Mouse (Mus musculus): ENCODE data around the gene Camk2d.

Gene Camk2d

DNA sequence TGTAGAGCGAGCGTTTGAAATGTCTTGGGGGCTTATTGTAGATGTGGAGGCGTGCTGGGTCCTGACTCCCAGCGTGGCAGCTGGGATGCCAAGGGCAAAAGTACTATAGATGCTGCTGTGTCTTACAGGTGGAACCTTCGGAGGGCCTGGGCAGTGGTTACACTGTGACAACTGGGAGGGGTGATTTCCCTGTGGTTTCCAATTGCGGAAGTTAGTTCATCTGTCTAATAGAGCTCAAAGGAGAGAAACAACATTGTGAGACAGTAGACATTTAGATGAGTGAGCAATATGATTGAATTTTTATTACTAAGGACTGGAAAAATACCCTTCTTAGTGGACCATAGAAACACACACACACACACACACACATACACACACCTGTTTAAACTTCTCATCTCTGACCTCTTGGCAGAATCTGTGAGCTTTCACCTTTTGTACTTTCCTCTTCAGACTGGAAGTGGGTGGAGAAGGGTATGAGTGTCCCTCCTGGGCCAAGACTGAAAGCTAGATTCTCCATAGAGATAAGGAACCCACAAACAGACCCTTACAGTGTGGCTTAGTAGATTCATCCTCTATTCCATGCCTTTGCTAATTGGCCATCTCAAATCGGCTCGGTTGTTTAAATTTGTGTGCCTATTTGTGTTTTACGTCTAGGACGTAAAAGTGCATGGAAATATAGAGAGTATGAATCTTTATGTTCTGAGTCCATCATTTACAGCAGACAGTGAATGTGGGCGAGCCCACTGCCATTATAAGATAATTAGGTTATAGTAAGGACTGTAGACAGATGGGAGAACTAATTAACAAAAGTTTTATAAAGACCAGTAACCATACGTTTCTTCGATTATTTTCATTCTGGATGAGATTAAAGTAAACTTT lies 94.8 kb downstream of the Camk2d start:
- peak; percentile 57 for DNase-seq (ENCODE audit: low read depth, low spot score)

DNA sequence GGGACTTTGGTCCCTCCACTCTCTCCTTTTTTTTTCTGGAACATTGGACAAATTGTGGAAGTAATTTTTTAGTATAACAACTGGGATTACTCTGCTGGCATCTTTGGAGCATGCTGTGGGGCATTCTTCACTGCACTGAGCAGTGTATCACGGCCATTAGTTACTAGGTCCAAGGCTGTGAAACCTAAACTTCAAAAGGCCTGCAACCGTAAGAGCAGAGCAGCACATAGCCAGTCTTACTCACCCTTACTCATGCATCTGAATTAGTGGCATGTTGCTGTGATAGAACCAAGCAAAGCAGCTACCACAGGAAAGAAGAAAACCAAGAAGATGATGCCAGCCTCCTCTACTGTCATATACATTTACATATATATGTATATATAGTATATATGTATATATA lies 95.5 kb downstream of the Camk2d start:
- DNase-seq (ENCODE audit: low read depth, low spot score), result no peak

DNA sequence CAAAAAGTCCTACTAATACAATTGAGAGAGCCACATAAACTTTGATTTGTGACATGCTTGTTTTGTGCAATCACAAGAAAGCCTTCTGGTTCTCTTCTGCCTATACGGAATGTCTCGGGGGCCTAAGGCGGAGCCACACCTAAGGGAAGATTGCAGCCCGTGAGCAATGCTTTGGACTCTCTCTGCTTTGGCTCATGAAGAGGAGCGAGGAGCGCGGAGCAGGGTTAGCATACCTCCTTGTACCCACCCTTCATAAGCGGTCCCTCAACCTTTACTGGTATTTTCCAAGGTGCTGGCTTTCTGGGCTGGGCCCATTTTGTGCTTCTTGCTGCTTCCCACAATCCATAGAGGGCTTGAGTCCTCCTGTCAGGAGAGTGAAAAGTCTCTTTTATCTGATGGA lies 96.7 kb downstream of the Camk2d start:
- no peak for DNase-seq (ENCODE audit: low read depth, low spot score)

DNA sequence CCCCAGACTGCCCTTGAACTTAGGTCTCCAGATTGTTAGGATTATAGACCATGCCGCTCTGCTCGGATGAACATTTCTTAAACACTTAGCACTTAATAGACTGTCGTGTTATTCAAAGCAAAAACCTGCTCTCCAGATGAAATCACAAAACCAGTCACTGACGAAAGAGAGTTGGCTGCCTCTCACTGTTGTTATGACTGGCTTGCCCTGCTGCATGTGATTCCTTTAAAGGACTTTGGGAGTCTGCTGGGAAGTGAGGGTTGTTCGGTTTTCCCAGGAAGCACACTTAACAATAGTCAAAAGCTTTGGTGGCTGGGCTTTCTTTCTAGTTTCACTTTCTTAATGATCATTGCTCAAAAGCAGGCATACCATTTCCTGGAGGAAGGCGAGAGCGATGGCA lies 97.2 kb downstream of the Camk2d start:
- peak; percentile 50 for DNase-seq (ENCODE audit: low read depth, low spot score)

DNA sequence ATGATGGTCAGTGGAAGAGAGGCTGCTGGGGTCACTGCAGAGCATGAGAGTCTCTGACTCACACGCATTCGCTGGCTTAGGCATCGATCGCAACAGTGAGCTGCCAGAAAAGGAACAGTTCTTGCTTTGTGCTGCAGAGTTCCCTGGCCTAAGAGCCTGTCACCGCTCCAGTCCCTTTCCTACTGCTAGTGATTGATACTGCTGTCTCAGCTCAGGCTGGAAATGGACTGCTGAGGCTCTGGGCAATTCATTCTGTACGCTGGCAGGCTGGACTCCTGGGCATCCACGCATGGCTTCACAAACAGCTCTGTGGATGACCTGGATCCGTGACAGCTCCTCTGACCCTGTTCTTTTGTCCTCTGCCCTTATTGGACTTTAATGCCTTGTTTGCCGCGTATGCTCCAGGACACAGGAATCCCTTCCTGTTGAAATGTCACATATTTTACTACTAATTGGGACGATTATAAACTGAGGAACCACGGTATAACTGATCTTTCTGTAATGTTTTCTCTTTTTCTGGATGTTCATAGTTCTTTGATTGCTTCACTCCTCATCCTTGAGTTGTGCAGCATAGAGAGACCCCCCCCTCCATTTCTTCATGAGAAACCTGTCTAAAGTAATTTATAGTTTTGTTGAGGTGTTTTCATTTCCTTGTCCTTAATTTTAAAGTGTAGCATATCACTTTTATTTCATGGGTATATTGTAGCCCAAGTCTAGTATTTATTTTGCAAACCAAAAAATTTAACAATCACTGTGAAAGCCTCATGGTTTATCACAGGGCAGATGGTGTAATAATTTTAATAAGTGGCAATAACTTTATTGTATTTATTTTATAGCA lies 99.6 kb downstream of the Camk2d start:
- no peak for DNase-seq (ENCODE audit: low read depth, low spot score)

DNA sequence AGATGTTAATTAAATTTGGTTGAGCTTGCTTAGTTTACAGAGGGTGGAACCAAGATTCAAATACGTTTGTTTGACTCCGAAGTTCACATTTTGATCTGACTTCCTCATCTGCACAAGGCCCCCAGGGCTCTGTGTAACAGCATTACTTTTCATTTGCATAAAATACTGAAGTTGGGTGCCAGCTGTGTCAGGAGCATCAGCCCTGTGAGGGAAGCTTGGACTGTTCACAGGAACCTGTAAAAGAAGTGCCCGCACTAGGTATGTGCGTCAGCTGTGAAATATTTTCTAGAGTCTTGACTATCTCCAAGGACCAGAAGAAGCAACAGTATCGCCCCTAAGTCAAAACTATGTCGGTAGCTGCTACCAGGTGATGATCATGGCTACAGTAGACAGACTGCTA lies 100.5 kb downstream of the Camk2d start:
- no peak for DNase-seq (ENCODE audit: low read depth, low spot score)

DNA sequence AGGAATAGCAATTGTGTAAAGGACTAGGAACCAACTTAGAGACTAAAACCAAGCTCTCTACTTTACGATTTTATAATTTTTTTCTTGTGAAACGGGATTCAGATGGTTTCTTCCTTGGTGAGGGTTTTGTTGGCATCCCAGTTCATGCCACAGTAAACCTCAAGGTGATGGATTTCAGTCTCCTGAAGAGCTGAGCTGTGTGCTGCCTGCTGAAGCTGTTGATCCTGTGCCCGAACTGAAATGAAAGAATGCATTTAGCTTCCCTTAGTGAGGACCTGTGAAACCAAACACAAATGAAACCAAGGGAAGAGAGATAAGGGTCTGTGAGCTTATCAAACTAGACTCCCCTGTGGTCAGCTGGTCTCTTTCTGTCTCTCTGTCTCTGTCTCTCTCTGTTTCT lies 103.6 kb downstream of the Camk2d start:
- DNase-seq (ENCODE audit: low read depth, low spot score), result no peak

DNA sequence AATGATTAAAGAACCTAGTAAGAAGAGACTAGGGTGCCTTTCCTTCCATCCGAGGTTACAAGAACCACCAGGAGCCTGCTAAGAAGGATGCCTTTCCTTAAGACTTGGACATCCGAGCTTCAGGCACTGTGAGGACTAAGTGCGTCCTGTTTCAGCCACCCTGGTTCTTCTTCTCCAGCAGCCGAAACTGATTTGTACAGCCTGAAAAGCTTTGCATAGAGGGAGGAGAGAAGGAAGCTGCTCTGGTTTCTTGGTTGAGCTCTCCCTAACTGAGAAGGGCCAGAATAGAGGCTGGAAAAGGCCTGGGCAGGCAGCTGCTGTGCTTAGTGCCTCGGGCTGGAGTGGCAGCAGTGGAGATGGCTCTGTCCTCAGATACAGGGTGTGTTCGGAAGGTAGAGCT lies 105.0 kb downstream of the Camk2d start:
- no peak for DNase-seq (ENCODE audit: low read depth, low spot score)

DNA sequence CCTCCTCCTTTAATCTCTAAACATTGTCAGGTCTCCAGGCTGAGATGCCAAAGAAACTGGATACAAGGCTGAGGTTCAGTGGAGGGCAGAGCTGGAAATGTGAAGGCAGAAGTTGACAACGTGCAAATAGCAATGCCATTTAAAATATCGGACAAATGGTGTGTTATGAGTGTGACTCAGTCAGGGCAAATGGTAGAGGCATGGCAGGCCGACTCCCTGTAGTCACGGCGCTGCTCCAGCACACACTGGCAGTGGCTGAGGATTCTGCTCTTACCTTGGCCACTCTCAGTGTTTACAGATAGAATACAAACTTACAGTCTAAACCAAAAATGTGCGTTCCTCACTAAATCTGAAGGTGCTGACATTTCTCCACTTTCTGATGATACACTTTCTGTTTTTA lies 105.5 kb downstream of the Camk2d start:
- no peak for DNase-seq (ENCODE audit: low read depth, low spot score)

DNA sequence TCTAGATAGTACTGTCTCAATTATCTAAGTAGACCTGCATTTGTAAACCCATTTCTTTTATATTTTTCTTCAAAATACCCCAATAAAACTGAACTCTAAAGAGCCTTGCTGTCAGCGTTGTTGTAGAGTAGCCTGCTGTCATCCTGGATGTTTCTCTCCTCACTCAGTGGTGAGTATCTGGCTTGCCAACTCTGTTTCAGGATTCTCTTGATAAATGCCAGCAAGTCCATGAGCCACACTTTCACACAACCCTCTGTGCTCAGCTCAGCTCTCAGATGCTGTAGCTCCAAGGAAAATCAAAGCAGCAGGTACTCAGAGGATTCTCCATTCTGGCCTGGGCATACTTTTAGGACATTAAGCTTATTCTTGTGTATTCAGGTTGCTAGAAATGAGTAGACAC lies 109.4 kb downstream of the Camk2d start:
- no peak for DNase-seq (ENCODE audit: low read depth, low spot score)

DNA sequence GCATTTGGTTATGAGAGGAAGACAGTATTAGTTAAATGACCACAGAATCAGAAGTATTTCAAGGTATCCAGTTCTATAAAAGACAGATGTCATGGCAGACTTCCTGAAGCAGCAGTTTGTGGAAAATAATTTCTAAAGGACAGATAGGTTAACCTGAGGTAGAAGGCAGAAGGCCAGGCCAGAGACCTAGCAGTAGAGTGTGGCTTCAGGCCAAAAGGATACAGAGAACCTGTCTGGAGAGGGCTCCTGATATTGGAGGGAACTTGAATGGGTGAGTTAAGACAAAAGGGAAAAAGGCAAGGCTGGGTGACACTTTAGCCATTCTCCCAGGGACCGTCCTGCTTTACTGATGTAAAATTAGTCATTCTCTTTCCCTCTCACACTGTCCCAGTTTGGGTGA lies 118.2 kb downstream of the Camk2d start:
- no peak for DNase-seq (ENCODE audit: low read depth, low spot score)

DNA sequence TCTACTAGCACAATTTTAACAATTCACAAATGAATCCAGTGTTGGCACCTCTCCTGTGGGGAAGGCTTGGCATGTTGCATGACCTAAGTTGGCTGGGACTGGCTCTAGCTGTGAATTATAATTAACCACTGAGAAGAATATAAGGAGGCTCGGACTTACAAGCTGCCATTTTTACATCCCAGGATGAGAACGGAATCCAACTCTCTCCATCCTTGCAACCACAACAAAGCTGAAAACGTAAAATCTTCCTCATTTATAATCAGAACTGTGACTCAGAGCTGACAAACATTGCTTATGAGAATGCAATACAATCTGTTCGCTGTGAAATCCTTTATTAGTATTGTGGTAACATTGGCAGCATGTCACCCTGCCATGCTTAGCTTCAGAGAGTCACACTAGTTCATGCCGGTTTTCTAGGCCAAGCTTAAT lies 126.9 kb downstream of the Camk2d start:
- DNase-seq (ENCODE audit: low read depth, low spot score), result no peak

DNA sequence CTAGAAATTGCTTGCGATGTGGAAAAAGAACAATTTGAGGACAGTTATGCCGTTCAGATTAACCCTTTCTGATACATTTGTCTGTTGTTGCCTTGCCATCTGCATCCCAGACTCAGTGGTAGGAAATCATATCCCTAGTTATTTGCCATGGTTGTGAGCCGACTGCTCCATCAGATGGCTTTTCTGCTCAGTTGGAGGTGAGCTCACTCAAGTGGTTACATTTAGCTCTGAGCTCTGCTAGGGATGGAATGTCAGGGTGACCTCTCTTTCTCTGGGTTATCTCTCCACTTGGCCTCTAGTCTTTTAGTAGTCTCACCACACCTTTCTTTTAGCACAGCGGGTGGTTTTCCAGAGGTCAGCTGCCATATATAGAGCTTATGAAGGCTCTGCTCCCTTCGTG lies 127.4 kb downstream of the Camk2d start:
- DNase-seq (ENCODE audit: low read depth, low spot score), result no peak

DNA sequence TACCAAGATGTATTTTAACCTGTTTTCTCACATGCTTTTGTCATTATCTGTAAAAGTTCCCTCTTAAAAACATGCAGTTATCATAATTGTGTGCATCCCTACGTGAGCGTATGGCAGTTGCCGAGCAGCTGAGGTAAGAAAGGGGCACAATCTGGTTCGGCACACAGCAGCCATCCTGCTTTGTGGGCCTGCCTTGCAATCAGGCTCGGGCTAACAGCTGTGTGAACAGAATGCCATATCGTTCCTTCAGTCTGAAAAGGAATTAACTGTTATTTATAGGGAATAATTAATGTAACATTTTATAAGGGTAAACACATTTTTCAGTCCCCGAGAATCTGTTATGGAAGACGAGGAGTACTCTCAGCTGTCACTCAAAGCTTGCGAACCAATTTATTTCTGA lies 129.5 kb downstream of the Camk2d start:
- DNase-seq (ENCODE audit: low read depth, low spot score), result no peak

DNA sequence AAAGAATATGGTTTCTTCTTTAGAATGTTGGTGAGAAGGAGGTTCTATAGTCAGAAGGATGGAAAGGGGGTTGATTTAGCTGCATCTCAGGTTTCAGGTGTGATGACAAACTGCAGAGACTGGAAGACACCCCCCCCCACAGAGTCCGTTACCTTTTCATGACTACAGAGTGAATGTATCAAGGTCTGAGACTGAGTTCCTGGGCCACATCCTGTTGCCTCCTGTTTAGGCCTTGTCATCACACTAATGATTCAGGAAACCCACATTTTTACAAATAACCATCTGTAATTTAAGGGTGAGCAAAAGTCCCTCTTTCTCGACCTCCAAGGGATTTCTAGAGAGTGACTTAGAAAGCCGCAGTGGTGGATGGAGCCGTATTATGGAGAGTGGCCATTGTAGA lies 131.3 kb downstream of the Camk2d start:
- DNase-seq (ENCODE audit: low read depth, low spot score), result peak; percentile 19

DNA sequence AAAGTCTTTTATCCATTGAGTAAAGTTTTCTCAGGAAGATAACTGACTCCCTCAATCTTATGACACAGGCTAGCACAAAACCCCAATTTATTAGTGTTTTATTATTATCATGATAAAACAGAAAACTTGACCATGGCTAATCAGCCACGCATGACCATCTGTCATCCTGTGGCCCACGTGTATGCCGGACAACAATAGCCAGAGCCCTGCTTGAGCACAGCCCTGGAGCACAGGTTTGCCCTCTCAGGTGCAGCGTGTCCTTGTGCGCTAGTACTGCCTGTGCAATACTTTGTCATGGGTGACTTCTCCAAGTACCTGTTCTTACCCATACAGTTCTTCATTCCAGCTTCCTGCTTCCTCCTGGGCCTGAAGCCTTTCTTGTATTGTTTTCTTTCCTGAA lies 134.3 kb downstream of the Camk2d start:
- DNase-seq (ENCODE audit: low read depth, low spot score), result no peak

DNA sequence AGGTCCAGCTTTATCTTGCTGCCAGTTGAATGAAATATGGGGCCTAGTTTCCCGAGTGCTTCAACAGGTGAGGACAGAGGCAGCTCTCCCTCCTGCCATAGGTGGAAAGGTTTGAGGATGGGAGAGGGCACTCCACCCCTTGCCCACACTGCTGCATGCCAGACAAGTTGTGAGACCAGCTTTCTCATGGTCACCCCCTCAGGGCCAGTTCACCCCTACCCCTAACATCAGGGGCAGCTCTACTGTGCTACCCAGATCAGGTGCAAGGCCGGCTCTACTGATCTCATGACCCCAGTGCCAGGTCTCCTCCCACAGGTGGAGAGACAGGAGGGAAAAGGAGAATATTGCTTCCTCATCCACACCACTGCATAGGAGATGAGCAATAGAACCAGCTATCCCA lies 136.2 kb downstream of the Camk2d start:
- no peak for DNase-seq (ENCODE audit: low read depth, low spot score)

DNA sequence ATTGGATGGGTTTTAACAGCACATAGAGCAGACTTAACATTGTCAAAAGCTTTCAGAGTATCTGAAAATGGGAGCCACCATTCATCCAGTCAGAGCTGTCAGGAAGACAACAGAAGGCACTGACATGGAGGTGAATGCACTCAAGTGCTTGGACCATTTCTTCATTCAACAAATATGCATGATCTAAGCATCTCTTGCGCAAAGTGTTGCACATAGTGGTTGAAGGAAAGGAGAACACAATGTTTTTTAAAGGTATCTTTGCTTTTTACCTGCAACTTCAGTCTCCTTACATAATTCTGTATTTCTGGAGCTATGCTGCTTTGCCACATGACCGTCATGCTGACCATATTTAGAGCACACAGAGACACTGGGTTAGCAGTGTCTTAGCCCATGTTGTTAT lies 138.4 kb downstream of the Camk2d start:
- no peak for DNase-seq (ENCODE audit: low read depth, low spot score)

DNA sequence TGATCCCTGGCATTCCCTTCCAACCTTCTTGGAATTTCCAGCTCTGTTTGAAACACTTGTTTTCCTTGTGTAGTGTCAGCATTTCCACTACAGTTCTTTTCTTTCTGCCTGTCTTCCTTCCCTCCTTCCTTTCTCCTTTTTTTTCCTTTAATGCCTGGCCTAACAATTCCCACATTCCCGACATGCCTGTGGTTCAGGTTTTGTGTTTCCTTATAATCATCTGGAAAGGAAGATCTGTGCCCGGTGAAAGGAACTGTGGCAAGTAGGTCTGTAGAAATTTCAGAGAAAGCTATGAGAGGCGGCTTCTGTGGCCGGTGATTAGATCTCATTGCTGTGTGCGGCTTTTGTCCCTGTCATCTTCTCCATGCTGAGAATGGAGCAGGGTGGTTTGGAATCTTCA lies 139.1 kb downstream of the Camk2d start:
- no peak for DNase-seq (ENCODE audit: low read depth, low spot score)

DNA sequence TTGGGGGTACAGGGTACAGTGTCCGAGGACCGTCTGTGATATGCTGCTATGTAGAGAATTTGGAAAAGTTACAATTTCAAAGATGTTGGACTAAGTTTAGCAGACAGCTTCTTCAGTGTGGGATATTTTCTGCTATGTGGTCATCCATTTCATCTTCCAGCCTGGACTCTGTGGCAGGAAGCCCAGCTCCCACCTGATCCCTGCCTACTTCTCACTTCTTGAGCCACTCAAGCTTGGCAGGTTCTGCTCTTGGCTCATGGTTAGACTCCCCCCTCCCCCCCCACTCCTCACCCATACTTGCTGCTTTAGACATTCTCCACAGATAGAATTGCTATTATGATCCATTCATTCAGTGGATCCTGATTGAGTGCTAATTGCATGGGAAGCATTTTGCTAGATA lies 141.0 kb downstream of the Camk2d start:
- no peak for DNase-seq (ENCODE audit: low read depth, low spot score)

DNA sequence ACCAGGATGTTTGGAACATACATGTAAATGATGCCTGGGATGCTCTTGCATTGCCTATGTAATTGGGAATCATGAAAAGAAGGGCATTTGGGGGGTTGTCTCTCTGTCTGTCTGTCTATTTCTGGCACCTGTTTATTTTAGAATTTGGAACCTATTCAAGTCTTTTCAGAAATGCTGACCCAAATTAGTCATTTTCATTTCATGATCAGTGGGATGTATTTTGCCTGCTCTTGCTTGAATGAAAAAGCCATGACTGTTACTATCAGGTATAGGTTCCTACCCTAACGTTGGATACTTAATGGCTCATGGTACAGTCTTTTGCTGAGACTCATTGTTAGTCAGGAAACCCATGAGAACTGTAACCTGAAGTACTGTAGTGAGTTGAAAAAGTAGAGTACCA lies 144.0 kb downstream of the Camk2d start:
- DNase-seq (ENCODE audit: low read depth, low spot score), result no peak

DNA sequence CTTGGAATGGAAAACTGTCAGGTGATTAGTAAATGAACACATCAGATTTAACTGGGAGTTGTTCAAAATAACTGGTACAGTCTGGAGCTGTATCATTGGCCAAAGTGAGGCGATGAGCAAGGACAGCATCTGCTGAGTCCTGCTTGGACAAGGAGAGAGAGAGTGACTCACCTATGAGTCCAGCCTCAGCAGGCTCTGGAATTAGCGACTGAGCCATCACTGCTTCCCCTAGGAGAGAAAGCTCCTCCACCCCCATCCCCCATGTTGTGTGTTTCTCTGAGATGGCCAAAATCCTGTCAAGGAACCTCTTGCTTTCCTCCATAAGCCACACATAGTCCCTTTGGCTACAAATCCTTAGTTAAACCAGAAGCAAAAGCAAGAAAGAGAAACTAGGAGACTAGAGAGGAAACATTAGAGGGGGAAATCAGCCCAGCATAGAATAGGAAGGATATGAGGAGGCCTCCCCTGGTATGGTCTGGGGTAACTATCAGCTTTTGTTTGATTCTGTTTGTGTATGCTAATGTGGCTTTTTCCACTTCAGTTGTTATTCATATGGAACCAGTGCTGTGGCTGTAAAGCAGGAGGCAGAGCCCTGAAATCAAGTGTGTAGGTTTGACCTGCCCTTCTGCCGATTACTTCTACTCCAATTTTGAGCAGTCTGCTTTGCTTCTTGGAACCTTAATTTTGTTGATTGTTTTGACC lies 148.5 kb downstream of the Camk2d start:
- DNase-seq (ENCODE audit: low read depth, low spot score), result no peak

Data from CD4-positive, CD25-positive, alpha-beta regulatory T cell, adult 2 months (primary cell).